Mouse (Mus musculus): ENCODE results near the gene Ank2. TPM values are rescaled to one million over a fixed set of nuclear protein-coding genes. Genes with fewer than 3 reads are reported as not detected.

Gene Ank2
- total RNA-seq, 1 experiment from 2014 or later: not detected

GRCm38 (mm10) chr3:127320311-127320710, 178.8 kb downstream of the Ank2 start:
- no peak for ATAC-seq (replicated peaks; ENCODE audit: insufficient number of reproducible peaks, low FRiP score, low TSS enrichment, poor library complexity, severe bottlenecking)

GRCm38 (mm10) chr3:127317641-127318040, 181.5 kb downstream of the Ank2 start:
- ATAC-seq (replicated peaks; ENCODE audit: insufficient number of reproducible peaks, low FRiP score, low TSS enrichment, poor library complexity, severe bottlenecking): no peak

- no peak for ATAC-seq (replicated peaks; ENCODE audit: insufficient number of reproducible peaks, low FRiP score, low TSS enrichment, poor library complexity, severe bottlenecking)
These were observed 182.4 kb downstream of the Ank2 start for GRCm38 (mm10) chr3:127316717-127317116.

GRCm38 (mm10) chr3:127311521-127311920, 187.6 kb downstream of the Ank2 start:
- no peak for ATAC-seq (replicated peaks; ENCODE audit: insufficient number of reproducible peaks, low FRiP score, low TSS enrichment, poor library complexity, severe bottlenecking)

GRCm38 (mm10) chr3:127310079-127310478, 189.1 kb downstream of the Ank2 start:
- ATAC-seq (replicated peaks; ENCODE audit: insufficient number of reproducible peaks, low FRiP score, low TSS enrichment, poor library complexity, severe bottlenecking): no peak

GRCm38 (mm10) chr3:127303957-127304553, 195.1 kb downstream of the Ank2 start:
- no peak for ATAC-seq (replicated peaks; ENCODE audit: insufficient number of reproducible peaks, low FRiP score, low TSS enrichment, poor library complexity, severe bottlenecking)

- no peak for ATAC-seq (replicated peaks; ENCODE audit: insufficient number of reproducible peaks, low FRiP score, low TSS enrichment, poor library complexity, severe bottlenecking)
These were observed 196.1 kb downstream of the Ank2 start for GRCm38 (mm10) chr3:127303041-127303440.

- no peak for ATAC-seq (replicated peaks; ENCODE audit: insufficient number of reproducible peaks, low FRiP score, low TSS enrichment, poor library complexity, severe bottlenecking)
These were observed 198.4 kb downstream of the Ank2 start for GRCm38 (mm10) chr3:127300790-127301189.

- ATAC-seq (replicated peaks; ENCODE audit: insufficient number of reproducible peaks, low FRiP score, low TSS enrichment, poor library complexity, severe bottlenecking): no peak
These were observed 203.2 kb downstream of the Ank2 start for GRCm38 (mm10) chr3:127295921-127296320.

- ATAC-seq (replicated peaks; ENCODE audit: insufficient number of reproducible peaks, low FRiP score, low TSS enrichment, poor library complexity, severe bottlenecking): no peak
These were observed 204.4 kb downstream of the Ank2 start for GRCm38 (mm10) chr3:127294610-127295349.

- ATAC-seq (replicated peaks; ENCODE audit: insufficient number of reproducible peaks, low FRiP score, low TSS enrichment, poor library complexity, severe bottlenecking): no peak
These were observed 205.1 kb downstream of the Ank2 start for GRCm38 (mm10) chr3:127294079-127294478.

GRCm38 (mm10) chr3:127293479-127293874, 205.7 kb downstream of the Ank2 start:
- no peak for ATAC-seq (replicated peaks; ENCODE audit: insufficient number of reproducible peaks, low FRiP score, low TSS enrichment, poor library complexity, severe bottlenecking)

GRCm38 (mm10) chr3:127292864-127293478, 206.2 kb downstream of the Ank2 start:
- ATAC-seq (replicated peaks; ENCODE audit: insufficient number of reproducible peaks, low FRiP score, low TSS enrichment, poor library complexity, severe bottlenecking): no peak

GRCm38 (mm10) chr3:127282277-127282676, 216.9 kb downstream of the Ank2 start:
- no peak for ATAC-seq (replicated peaks; ENCODE audit: insufficient number of reproducible peaks, low FRiP score, low TSS enrichment, poor library complexity, severe bottlenecking)

- no peak for ATAC-seq (replicated peaks; ENCODE audit: insufficient number of reproducible peaks, low FRiP score, low TSS enrichment, poor library complexity, severe bottlenecking)
These were observed 217.8 kb downstream of the Ank2 start for GRCm38 (mm10) chr3:127281390-127281789.

GRCm38 (mm10) chr3:127280376-127280775, 218.8 kb downstream of the Ank2 start:
- ATAC-seq (replicated peaks; ENCODE audit: insufficient number of reproducible peaks, low FRiP score, low TSS enrichment, poor library complexity, severe bottlenecking): no peak

GRCm38 (mm10) chr3:127275953-127276352, 223.2 kb downstream of the Ank2 start:
- no peak for ATAC-seq (replicated peaks; ENCODE audit: insufficient number of reproducible peaks, low FRiP score, low TSS enrichment, poor library complexity, severe bottlenecking)

- ATAC-seq (replicated peaks; ENCODE audit: insufficient number of reproducible peaks, low FRiP score, low TSS enrichment, poor library complexity, severe bottlenecking): no peak
These were observed 226.3 kb downstream of the Ank2 start for GRCm38 (mm10) chr3:127272801-127273200.

GRCm38 (mm10) chr3:127269616-127270015, 229.5 kb downstream of the Ank2 start:
- ATAC-seq (replicated peaks; ENCODE audit: insufficient number of reproducible peaks, low FRiP score, low TSS enrichment, poor library complexity, severe bottlenecking): no peak

GRCm38 (mm10) chr3:127267846-127268245, 231.3 kb downstream of the Ank2 start:
- no peak for ATAC-seq (replicated peaks; ENCODE audit: insufficient number of reproducible peaks, low FRiP score, low TSS enrichment, poor library complexity, severe bottlenecking)

Measured in monocyte, adult 5-6 weeks (primary cell).